10 mouse cellular contexts compared by ENCODE assay signal in the genomic region with DNA sequence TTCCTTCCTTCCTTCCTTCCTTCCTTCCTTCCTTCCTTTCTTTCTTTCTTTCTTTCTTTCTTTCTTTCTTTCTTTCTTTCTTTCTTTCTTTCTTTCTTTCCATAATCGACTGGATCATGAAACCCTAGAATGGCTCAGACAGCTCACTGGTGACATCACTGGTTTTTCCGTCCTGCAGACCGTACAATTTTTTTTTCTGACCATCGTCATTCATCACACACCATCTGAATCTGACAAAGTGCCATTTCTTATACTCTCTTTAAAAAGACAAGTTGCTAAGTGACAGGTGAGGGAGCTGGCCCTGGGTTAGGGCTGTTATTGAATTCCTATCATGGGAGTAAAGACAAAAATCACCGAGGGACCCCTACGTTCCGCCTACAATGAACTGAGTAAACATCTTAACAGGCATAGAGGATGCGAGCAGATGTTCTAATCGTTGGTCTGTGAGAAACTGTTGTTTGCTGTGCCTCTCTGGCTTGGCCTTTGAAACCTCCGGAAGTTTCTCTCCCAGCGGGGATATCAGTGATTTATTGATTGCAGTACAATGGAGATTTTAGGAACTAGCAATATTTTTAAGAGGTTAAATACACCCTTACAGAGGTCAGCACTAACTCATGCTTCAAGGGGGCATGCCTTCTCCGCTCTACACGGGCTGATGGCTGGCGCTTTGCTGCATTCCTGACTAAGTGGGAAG.
A peak's percentile ranks its signal among the peaks of the same experiment; 100 is the strongest.
DNase-seq lines count a peak whose midpoint lies in the region; ATAC-seq lines count a peak whose summit lies in the region.
"Had no signal": no experiment of that assay in that cellular context is flagged by ENCODE, and none has a peak within 500 bp of the region (broad histone marks: within the 10 kb centered on the region; RNA-seq: fewer than 3 reads in every experiment).

No protein-coding gene starts in this region.

- no peak for ATAC-seq in heart, embryonic 12.5 days (ENCODE audit: insufficient number of reproducible peaks, low FRiP score)
- no peak; the same call in 1 of the 2 replicates for ATAC-seq in intestine, embryonic 16.5 days

- H3K9ac ChIP-seq in heart, embryonic 12.5 days, result no peak overlapping the region
- H3K9ac ChIP-seq in intestine, embryonic 16.5 days (ENCODE audit: low read depth, low read length), result no peak overlapping the region

- H3K4me2 ChIP-seq in heart, embryonic 12.5 days, result no peak overlapping the region
- H3K4me2 ChIP-seq in intestine, embryonic 16.5 days (ENCODE audit: low read depth, low read length), result no peak overlapping the region

- no peak overlapping the region for H3K4me3 ChIP-seq in heart, embryonic 12.5 days
- H3K4me3 ChIP-seq in brown adipose tissue, adult 24 weeks (ENCODE audit: insufficient read depth, low read depth, low read length), result no peak overlapping the region
- H3K4me3 ChIP-seq in intestine, embryonic 16.5 days (ENCODE audit: low read length), result no peak overlapping the region

- H3K27me3 ChIP-seq in heart, embryonic 12.5 days (replicated peaks), result no peaks in the 10 kb centered on the region
- no peaks in the 10 kb centered on the region for H3K27me3 ChIP-seq in intestine, embryonic 16.5 days (replicated peaks; ENCODE audit: control insufficient read depth, insufficient read depth, low read length)

- H3K4me1 ChIP-seq in heart, embryonic 12.5 days (replicated peaks), result peaks cover 8% of the 10 kb centered on the region; the same call in 1 of the 2 replicates
- H3K4me1 ChIP-seq in brown adipose tissue, adult 24 weeks (ENCODE audit: control insufficient read depth, insufficient read depth, insufficient read length, low read length), result peaks cover 7% of the 10 kb centered on the region
- H3K4me1 ChIP-seq in intestine, embryonic 16.5 days (ENCODE audit: control insufficient read depth, insufficient read depth, low read length), result peaks cover 8% of the 10 kb centered on the region; the same call in 1 of the 2 replicates

- no peaks in the 10 kb centered on the region for H3K36me3 ChIP-seq in heart, embryonic 12.5 days
- no peaks in the 10 kb centered on the region for H3K36me3 ChIP-seq in intestine, embryonic 16.5 days (ENCODE audit: control insufficient read depth, insufficient read depth, low read length)

- H3K27ac ChIP-seq in heart, embryonic 12.5 days (ENCODE audit: poor library complexity, severe bottlenecking), result no peak overlapping the region
- peak overlapping the region; percentile 74 for H3K27ac ChIP-seq in brown adipose tissue, adult 24 weeks (replicated peaks; ENCODE audit: low read depth, low read length)
- peak overlapping the region; percentile 33; the same call in 1 of the 2 replicates for H3K27ac ChIP-seq in intestine, embryonic 16.5 days (ENCODE audit: low read length)

- 0 out of 2 replicates have a peak, but pooled peaks cover 2% of the 10 kb centered on the region for H3K9me3 ChIP-seq in heart, embryonic 12.5 days (replicated peaks)
- H3K9me3 ChIP-seq in intestine, embryonic 16.5 days (ENCODE audit: control insufficient read depth, low read length), result no peaks in the 10 kb centered on the region

- 45% methylated on average over 14 of the region's 14 CpGs for WGBS in heart, embryonic 12.5 days
- 21% methylated on average over 14 of the region's 14 CpGs for WGBS in intestine, embryonic 16.5 days

- peak; percentile 50 to 55 for DNase-seq in heart, adult 9 months (ENCODE audit: low spot score in 2 of 2)
- peak; percentile 92 for DNase-seq in mesoderm, embryonic 11.5 days (ENCODE audit: low read depth, low spot score)
- no peak for DNase-seq in adipocyte (ENCODE audit: low spot score)
- DNase-seq in frontal cortex, postnatal 36 days (ENCODE audit: low spot score in 2 of 2), result no peak
- DNase-seq in urinary bladder, postnatal 36 days (ENCODE audit: low spot score in 2 of 2), result no peak
- DNase-seq: liver; thymus, adult 2 months had no signal

Comparison
In these comparisons a context has a peak if more than half of its experiments do, and no peak if none do; other contexts are left out.
1. DNase-seq: peak in heart, adult 9 months (2 of 2) and mesoderm, embryonic 11.5 days (single experiment); none in adipocyte (single experiment), frontal cortex, postnatal 36 days (0 of 2) and urinary bladder, postnatal 36 days (0 of 2).